Comparison of ENCODE assay signal across 9 mouse cellular contexts in the genomic region with DNA sequence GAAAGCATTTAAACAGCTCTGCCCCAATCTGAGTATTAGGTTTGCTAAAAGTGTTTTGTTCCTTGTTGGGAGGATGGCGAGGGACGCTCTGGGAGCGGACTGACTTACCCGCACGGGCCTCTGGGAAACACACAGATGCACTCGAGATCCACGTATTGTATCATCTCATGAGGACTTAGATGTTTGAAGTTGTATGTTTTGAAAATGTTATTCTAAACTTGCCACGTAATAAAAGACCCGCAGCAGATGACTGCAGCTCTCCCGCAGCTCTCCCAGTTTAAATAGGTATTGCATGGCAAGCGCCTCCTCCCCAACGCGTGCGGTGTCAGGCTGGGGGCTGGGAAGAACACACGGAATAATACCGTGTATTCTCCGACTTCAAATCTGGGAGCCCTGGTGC. TPM values are rescaled to one million over a fixed set of nuclear protein-coding genes. Genes with fewer than 3 reads are reported as not detected.
A peak's percentile ranks its signal among the peaks of the same experiment; 100 is the strongest.
DNase-seq lines count a peak whose midpoint lies in the region; ATAC-seq and TF ChIP-seq lines count a peak whose summit lies in the region.
"Had no signal": no experiment of that assay in that cellular context is flagged by ENCODE, and none has a peak within 500 bp of the region (broad histone marks: within the 10 kb centered on the region; RNA-seq: fewer than 3 reads in every experiment).

No protein-coding gene starts in this region.

- no peak for TF ChIP-seq POLR2A in kidney, adult 2 months (IDR thresholded peaks at IDR 0.05; ENCODE audit: low read depth, low read length)

- no peak for ATAC-seq in hindbrain, embryonic 13.5 days (ENCODE audit: low FRiP score)
- no peak for ATAC-seq in midbrain, embryonic 14.5 days (ENCODE audit: low FRiP score, low TSS enrichment)

- H3K4me2 ChIP-seq in hindbrain, embryonic 13.5 days, result peak overlapping the region; percentile 61
- peak overlapping the region; percentile 59 for H3K4me2 ChIP-seq in midbrain, embryonic 14.5 days (ENCODE audit: low read length)

- no peaks in the 10 kb centered on the region for H3K9me3 ChIP-seq in hindbrain, embryonic 13.5 days
- no peaks in the 10 kb centered on the region for H3K9me3 ChIP-seq in midbrain, embryonic 14.5 days (ENCODE audit: control insufficient read depth, low read length)

- H3K27ac ChIP-seq in kidney, adult 2 months (ENCODE audit: insufficient read depth, low read depth, low read length), result no peak overlapping the region
- no peak overlapping the region for H3K27ac ChIP-seq in hindbrain, embryonic 13.5 days
- H3K27ac ChIP-seq in midbrain, embryonic 14.5 days (replicated peaks; ENCODE audit: low read depth, low read length), result no peak overlapping the region

- H3K36me3 ChIP-seq in kidney, adult 2 months (ENCODE audit: control insufficient read depth, insufficient read depth, low read length), result no peaks in the 10 kb centered on the region
- no peaks in the 10 kb centered on the region for H3K36me3 ChIP-seq in hindbrain, embryonic 13.5 days
- no peaks in the 10 kb centered on the region for H3K36me3 ChIP-seq in midbrain, embryonic 14.5 days (ENCODE audit: control insufficient read depth, insufficient read depth, low read length)

- no peaks in the 10 kb centered on the region for H3K27me3 ChIP-seq in kidney, adult 2 months (replicated peaks; ENCODE audit: control insufficient read depth, insufficient read depth, low read length)
- no peaks in the 10 kb centered on the region for H3K27me3 ChIP-seq in hindbrain, embryonic 13.5 days
- H3K27me3 ChIP-seq in midbrain, embryonic 14.5 days (ENCODE audit: control insufficient read depth, insufficient read depth, low read length), result no peaks in the 10 kb centered on the region

- H3K4me3 ChIP-seq in kidney, adult 2 months (ENCODE audit: insufficient read depth, low read depth, low read length), result peak overlapping the region; percentile 4; the same call in 1 of the 2 replicates
- H3K4me3 ChIP-seq in hindbrain, embryonic 13.5 days, result peak overlapping the region; percentile 29
- peak overlapping the region; percentile 22 for H3K4me3 ChIP-seq in midbrain, embryonic 14.5 days (replicated peaks; ENCODE audit: low read depth, low read length)
- H3K4me3 ChIP-seq: erythroblast, embryonic 14.5 days had no signal

- WGBS in kidney, adult 2 months, result 1% methylated on average over 17 of the region's 17 CpGs
- WGBS in hindbrain, embryonic 13.5 days, result under 1% methylated on average over 17 of the region's 17 CpGs
- under 1% methylated on average over 17 of the region's 17 CpGs for WGBS in midbrain, embryonic 14.5 days

- no peak for TF ChIP-seq CTCF in kidney, adult 2 months (conservative IDR thresholded peaks at IDR 0.05; ENCODE audit: insufficient read depth, insufficient read length, low read depth, low read length)

- peaks cover 9% of the 10 kb centered on the region; the same call in 1 of the 2 replicates for H3K4me1 ChIP-seq in kidney, adult 2 months (ENCODE audit: control insufficient read depth, insufficient read depth, low read length)
- H3K4me1 ChIP-seq in hindbrain, embryonic 13.5 days (replicated peaks), result peaks cover 11% of the 10 kb centered on the region
- peaks cover 3% of the 10 kb centered on the region; the same call in 1 of the 2 replicates for H3K4me1 ChIP-seq in midbrain, embryonic 14.5 days (ENCODE audit: control insufficient read depth, insufficient read depth, low read length)

- peak overlapping the region; percentile 59; the same call in 1 of the 2 replicates for H3K9ac ChIP-seq in hindbrain, embryonic 13.5 days
- no peak overlapping the region; the same call in 1 of the 2 replicates for H3K9ac ChIP-seq in midbrain, embryonic 14.5 days (replicated peaks; ENCODE audit: low read length)

- no peak for DNase-seq in kidney, adult 2 months
- DNase-seq in kidney, adult 18-20 months, result no peak
- DNase-seq in embryo, embryonic 10 days (ENCODE audit: low spot score), result peak; percentile 45
- peak; percentile 69 for DNase-seq in midbrain, embryonic 14.5 days
- DNase-seq in layer of hippocampus, adult 11-12 months (ENCODE audit: low spot score), result no peak
- no peak for DNase-seq in adrenal gland, postnatal 10 days
- no peak for DNase-seq in layer of hippocampus, postnatal 10 days (ENCODE audit: low spot score in 2 of 2)

RNA-seq across cellular contexts. Expression of a gene that starts 33.0 kb away (rescaled TPM):
- polyA plus RNA-seq in kidney, adult 2 months (2012; rRNA removed), result 11.5 and 11.8 TPM in 2 replicates
- polyA plus RNA-seq in hindbrain, embryonic 13.5 days (2015; fragmentation: Nextera tagmentation; extraction: Ambion mirVana), result 25.5 and 26.8 TPM in 2 replicates
- 30.6 and 32.4 TPM in 2 replicates for polyA plus RNA-seq in midbrain, embryonic 14.5 days (2014; fragmentation: Nextera tagmentation; extraction: Ambion mirVana)
- 10 to 100 TPM; 39.9 to 52.9 TPM for total RNA-seq in adrenal gland, postnatal 10 days (2021)
- total RNA-seq in layer of hippocampus, postnatal 10 days (2021), result 10 to 100 TPM; 43.7 to 46.0 TPM

Comparison
In these comparisons a context has a peak if more than half of its experiments do, and no peak if none do; other contexts are left out.
1. DNase-seq: peak in embryo, embryonic 10 days (single experiment) and midbrain, embryonic 14.5 days (single experiment); none in kidney, adult 2 months (single experiment), kidney, adult 18-20 months (single experiment), layer of hippocampus, adult 11-12 months (single experiment), adrenal gland, postnatal 10 days (single experiment) and layer of hippocampus, postnatal 10 days (0 of 2).
2. Peak in every context shown above with its lines, with median percentiles within 50 percentile points of each other: H3K4me3 ChIP-seq.